Mouse (Mus musculus): ENCODE measurements around the gene Zg16.

The Zg16 gene

GRCm38 (mm10) chr7:127066317-127066716, 20.8 kb downstream of the Zg16 start:
- DNase-seq = no peak

- no peak for DNase-seq
Measured at GRCm38 (mm10) chr7:127065538-127065937, 21.6 kb downstream of the Zg16 start.

GRCm38 (mm10) chr7:127055026-127055585, 32.0 kb downstream of the Zg16 start:
- DNase-seq = no peak

- peak; percentile 92 for DNase-seq
Measured at GRCm38 (mm10) chr7:127041851-127042672, 45.1 kb downstream of the Zg16 start, which contains the start of gene Kif22. TSS of gene Kif22 (minus strand) at chr7:127042471.

GRCm38 (mm10) chr7:127031244-127031643, 55.9 kb downstream of the Zg16 start:
- DNase-seq = no peak

- DNase-seq = no peak
Measured at GRCm38 (mm10) chr7:127030172-127030571, 57.0 kb downstream of the Zg16 start.

GRCm38 (mm10) chr7:127027885-127028284, 59.2 kb downstream of the Zg16 start:
- no peak for DNase-seq

GRCm38 (mm10) chr7:127026984-127027726, 60.0 kb downstream of the Zg16 start, which contains the start of gene Maz:
TSS of gene Maz (minus strand) at chr7:127027037.
- DNase-seq = peak; percentile 98

- DNase-seq = peak; percentile 93
Measured at GRCm38 (mm10) chr7:127026616-127026983, 60.5 kb downstream of the Zg16 start.

GRCm38 (mm10) chr7:127026161-127026600, 60.9 kb downstream of the Zg16 start:
- DNase-seq = peak; percentile 77

- DNase-seq = peak; percentile 69
Measured at GRCm38 (mm10) chr7:127025556-127026160, 61.5 kb downstream of the Zg16 start.

GRCm38 (mm10) chr7:127024755-127025555, 62.2 kb downstream of the Zg16 start:
- peak; percentile 83 for DNase-seq

- no peak for DNase-seq
Measured at GRCm38 (mm10) chr7:127023896-127024690, 63.0 kb downstream of the Zg16 start.

- no peak for DNase-seq
Measured at GRCm38 (mm10) chr7:127023272-127023691, 63.8 kb downstream of the Zg16 start.

- no peak for DNase-seq
Measured at GRCm38 (mm10) chr7:127022528-127023271, 64.4 kb downstream of the Zg16 start.

GRCm38 (mm10) chr7:127021563-127022527, 65.3 kb downstream of the Zg16 start:
- no peak for DNase-seq

- peak; percentile 69 for DNase-seq
Measured at GRCm38 (mm10) chr7:127020901-127021562, 66.1 kb downstream of the Zg16 start, which contains the start of the genes Gm42742 and Prrt2. TSS of gene Gm42742 (minus strand) at chr7:127021097. TSS of gene Prrt2 (minus strand) at chr7:127021211.

- DNase-seq = no peak
Measured at GRCm38 (mm10) chr7:127020491-127020890, 66.6 kb downstream of the Zg16 start.
